Mouse (Mus musculus): Measurements from ENCODE around the gene Scarf1. TPM values are rescaled to one million over a fixed set of nuclear protein-coding genes. Genes with fewer than 3 reads are reported as not detected.

Gene Scarf1
- polyA plus RNA-seq, 2 experiments = 6.0 to 8.5 TPM

DNA sequence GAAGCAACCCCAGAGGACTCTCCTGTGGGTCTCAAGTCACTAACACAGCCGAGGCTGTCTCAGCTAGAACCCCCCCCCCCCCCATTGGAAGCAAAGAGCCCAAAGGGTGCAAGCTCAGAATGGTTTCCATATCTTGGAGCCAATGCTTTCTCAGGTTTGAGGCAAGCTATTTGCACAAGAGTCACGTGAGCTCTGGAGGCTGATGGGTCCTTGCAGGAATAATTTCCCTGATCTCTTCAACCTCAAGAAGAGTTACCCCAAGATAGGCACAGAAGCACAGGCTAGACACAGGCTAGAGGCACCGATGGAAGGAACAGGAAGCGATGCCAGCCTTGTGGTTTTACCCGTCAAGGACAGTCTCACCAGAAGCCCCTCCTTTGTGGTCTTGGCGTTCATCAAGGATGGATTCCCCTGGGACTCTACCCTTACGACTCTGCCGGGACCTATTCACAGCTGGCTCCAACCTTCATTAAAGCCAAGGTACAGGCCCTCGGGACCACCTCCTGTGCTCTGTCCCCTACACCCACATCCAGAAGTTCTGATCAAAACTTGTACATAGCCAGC lies 62.3 kb downstream of the Scarf1 start:
- Histone ChIP-seq H3K4me2 (replicated peaks; ENCODE audit: low read depth, low read length, severe bottlenecking) (no peak overlapping the region), H3K36me3 (ENCODE audit: control insufficient read depth, insufficient read depth, low read length) (no peaks in the 10 kb centered on the region), H3K27me3 (ENCODE audit: control insufficient read depth, insufficient read depth, low read length) (no peaks in the 10 kb centered on the region), H3K4me3 (replicated peaks; ENCODE audit: low read length) (no peak overlapping the region), H3K9me3 (ENCODE audit: control insufficient read depth, low read length) (no peaks in the 10 kb centered on the region), H3K9ac (ENCODE audit: low read depth, low read length, severe bottlenecking) (no peak overlapping the region), H3K27ac (replicated peaks; ENCODE audit: low read depth, low read length) (no peak overlapping the region), H3K4me1 (ENCODE audit: control insufficient read depth, insufficient read depth, low read length) (no peaks in the 10 kb centered on the region)
- 77% methylated on average over 9 of the region's 9 CpGs for WGBS
- DNase-seq (ENCODE audit: low spot score) = no peak
- ATAC-seq (ENCODE audit: low FRiP score, low read depth) = no peak
- TF ChIP-seq POLR2A (IDR thresholded peaks at IDR 0.05; ENCODE audit: borderline replicate concordance, extremely low read depth, insufficient read depth, insufficient read length) = no peak

MicroRNAs encoded within 50 kb of the gene (microRNA counts, 519-probe panel; counts per million panel counts)
- 4,398 counts per million, percentile 88 among the panel's probes with 10 or more counts for microRNA mmu-miR-22

Small RNAs within 50 kb of the gene (microRNA-seq; reads per million reads assigned to microRNA genes)
- gene Mir22 (4,140 reads per million, percentile 87 among the genes with 10 or more reads in this experiment), gene Mir3971 (not detected)

Other genes starting within 250 kb of the Scarf1 start
- 79.9 and 80.3 TPM in 2 replicates for gene Rpa1, start 165.2 kb upstream of the Scarf1 start, polyA plus RNA-seq (2012; rRNA removed)
- gene Rpa1, start 165.2 kb upstream of the Scarf1 start, polyA plus RNA-seq (2014; fragmentation: Nextera tagmentation; extraction: Ambion mirVana) = 92.7 and 96.3 TPM in 2 replicates
- gene Smyd4, start 165.1 kb upstream of the Scarf1 start, polyA plus RNA-seq (2012; rRNA removed) = 7.2 and 7.9 TPM in 2 replicates
- 11.6 and 12.9 TPM in 2 replicates for gene Smyd4, start 165.1 kb upstream of the Scarf1 start, polyA plus RNA-seq (2014; fragmentation: Nextera tagmentation; extraction: Ambion mirVana)
- 160 and 176 TPM in 2 replicates for gene Serpinf1, start 90.8 kb upstream of the Scarf1 start, polyA plus RNA-seq (2012; rRNA removed)
- 267 and 276 TPM in 2 replicates for gene Serpinf1, start 90.8 kb upstream of the Scarf1 start, polyA plus RNA-seq (2014; fragmentation: Nextera tagmentation; extraction: Ambion mirVana)
- 0.53 and 0.59 TPM in 2 replicates for gene Serpinf2, start 73.9 kb upstream of the Scarf1 start, polyA plus RNA-seq (2012; rRNA removed)
- gene Serpinf2, start 73.9 kb upstream of the Scarf1 start, polyA plus RNA-seq (2014; fragmentation: Nextera tagmentation; extraction: Ambion mirVana) = not detected in 2 replicates
- gene Wdr81, start 58.8 kb upstream of the Scarf1 start, polyA plus RNA-seq (2012; rRNA removed) = 9.0 and 10.4 TPM in 2 replicates
- 6.6 and 6.8 TPM in 2 replicates for gene Wdr81, start 58.8 kb upstream of the Scarf1 start, polyA plus RNA-seq (2014; fragmentation: Nextera tagmentation; extraction: Ambion mirVana)
- 15.0 and 15.5 TPM in 2 replicates for gene Tlcd2, start 51.8 kb upstream of the Scarf1 start, polyA plus RNA-seq (2012; rRNA removed)
- 19.5 and 25.2 TPM in 2 replicates for gene Tlcd2, start 51.8 kb upstream of the Scarf1 start, polyA plus RNA-seq (2014; fragmentation: Nextera tagmentation; extraction: Ambion mirVana)
- 123 and 136 TPM in 2 replicates for gene Prpf8, start 26.7 kb upstream of the Scarf1 start, polyA plus RNA-seq (2012; rRNA removed)
- 85.9 and 92.5 TPM in 2 replicates for gene Prpf8, start 26.7 kb upstream of the Scarf1 start, polyA plus RNA-seq (2014; fragmentation: Nextera tagmentation; extraction: Ambion mirVana)
- 0.98 and 0.99 TPM in 2 replicates for gene Rilp, start 3.4 kb upstream of the Scarf1 start, polyA plus RNA-seq (2012; rRNA removed)
- gene Rilp, start 3.4 kb upstream of the Scarf1 start, polyA plus RNA-seq (2014; fragmentation: Nextera tagmentation; extraction: Ambion mirVana) = 0.36 and 0.58 TPM in 2 replicates
- gene Slc43a2, start 18.2 kb downstream of the Scarf1 start, polyA plus RNA-seq (2012; rRNA removed) = 5.8 and 6.8 TPM in 2 replicates
- gene Slc43a2, start 18.2 kb downstream of the Scarf1 start, polyA plus RNA-seq (2014; fragmentation: Nextera tagmentation; extraction: Ambion mirVana) = 3.5 and 3.8 TPM in 2 replicates
- 75.7 and 80.3 TPM in 2 replicates for gene Pitpna, start 74.6 kb downstream of the Scarf1 start, polyA plus RNA-seq (2012; rRNA removed)
- 78.6 and 80.4 TPM in 2 replicates for gene Pitpna, start 74.6 kb downstream of the Scarf1 start, polyA plus RNA-seq (2014; fragmentation: Nextera tagmentation; extraction: Ambion mirVana)
- gene Inpp5k, start 117.4 kb downstream of the Scarf1 start, polyA plus RNA-seq (2012; rRNA removed) = 32.0 and 35.2 TPM in 2 replicates
- 24.6 and 30.4 TPM in 2 replicates for gene Inpp5k, start 117.4 kb downstream of the Scarf1 start, polyA plus RNA-seq (2014; fragmentation: Nextera tagmentation; extraction: Ambion mirVana)
- gene Myo1c, start 137.0 kb downstream of the Scarf1 start, polyA plus RNA-seq (2012; rRNA removed) = 53.4 and 54.2 TPM in 2 replicates
- 44.2 and 44.3 TPM in 2 replicates for gene Myo1c, start 137.0 kb downstream of the Scarf1 start, polyA plus RNA-seq (2014; fragmentation: Nextera tagmentation; extraction: Ambion mirVana)
- 78.2 and 84.3 TPM in 2 replicates for gene Crk, start 165.7 kb downstream of the Scarf1 start, polyA plus RNA-seq (2012; rRNA removed)
- 103 and 110 TPM in 2 replicates for gene Crk, start 165.7 kb downstream of the Scarf1 start, polyA plus RNA-seq (2014; fragmentation: Nextera tagmentation; extraction: Ambion mirVana)
- 561 and 629 TPM in 2 replicates for gene Ywhae, start 219.3 kb downstream of the Scarf1 start, polyA plus RNA-seq (2012; rRNA removed)
- 772 and 815 TPM in 2 replicates for gene Ywhae, start 219.3 kb downstream of the Scarf1 start, polyA plus RNA-seq (2014; fragmentation: Nextera tagmentation; extraction: Ambion mirVana)

Data from limb, embryonic 14.5 days (tissue).